1 mouse cellular context compared by ENCODE assay signal in the genomic region with DNA sequence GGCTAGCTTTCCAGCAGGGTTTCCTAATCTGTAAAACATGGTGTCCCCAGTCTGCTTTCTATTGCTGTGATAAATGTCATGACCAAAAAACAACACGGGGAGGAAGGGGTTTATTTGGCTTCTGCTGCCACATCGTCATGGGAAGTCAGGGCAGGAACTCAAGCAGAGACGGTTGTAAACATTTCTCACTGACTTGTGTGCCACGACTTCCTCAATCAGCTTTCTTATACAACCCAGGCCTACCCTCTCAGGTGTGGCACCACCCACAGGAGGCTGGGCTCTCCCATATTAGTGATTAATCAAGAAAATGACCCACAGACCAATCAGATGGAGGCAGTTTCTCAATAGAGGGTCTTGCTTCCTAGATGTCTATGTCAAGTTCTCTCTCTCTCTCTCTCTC.
TF ChIP-seq lines count a peak whose summit lies in the region.

No protein-coding gene starts in this region.

TF ChIP-seq in MEL, 35 proteins besides CTCF, POLR2A, EP300 and RAD21 (continued from another document):
- TF ChIP-seq MEF2A (IDR thresholded peaks at IDR 0.05; ENCODE audit: extremely low read depth, insufficient replicate concordance, low read depth, low read length, poor library complexity, severe bottlenecking) (no peak), JUND (IDR thresholded peaks at IDR 0.05; ENCODE audit: low read depth, low read length) (no peak), HCFC1 (IDR thresholded peaks at IDR 0.05; ENCODE audit: low read depth, low read length) (no peak)
